Comparison of ENCODE assay signal across 10 mouse cellular contexts in genomic region chr1:192853429-192853828, GRCm38 (mm10). TPM values are rescaled to one million over a fixed set of nuclear protein-coding genes. Genes with fewer than 3 reads are reported as not detected.
DNase-seq lines count a peak whose midpoint lies in the region; ATAC-seq lines count a peak whose summit lies in the region.
"Had no signal": no experiment of that assay in that cellular context is flagged by ENCODE, and none has a peak within 500 bp of the region (broad histone marks: within the 10 kb centered on the region; RNA-seq: fewer than 3 reads in every experiment).

No protein-coding gene starts in this region.

- no peak for DNase-seq in kidney, adult 9 months
- DNase-seq in forebrain, embryonic 11.5 days (ENCODE audit: low spot score): no peak
- DNase-seq in left cerebral cortex, adult 18-20 months (ENCODE audit: low spot score in 2 of 2): no peak
- no peak for DNase-seq in frontal cortex, postnatal 14 days (ENCODE audit: low spot score in 2 of 2)
- no peak for DNase-seq in adrenal gland, adult 18-20 months (ENCODE audit: low spot score in 2 of 2)
- DNase-seq: adrenal gland, adult 8-10 months had no signal

- no peaks in the 10 kb centered on the region for H3K9me3 ChIP-seq in kidney, embryonic 15.5 days (replicated peaks)
- no peaks in the 10 kb centered on the region for H3K9me3 ChIP-seq in forebrain, embryonic 11.5 days (ENCODE audit: control insufficient read depth, low read length)
- H3K9me3 ChIP-seq in intestine, embryonic 15.5 days: no peaks in the 10 kb centered on the region
- H3K9me3 ChIP-seq in neural tube, embryonic 12.5 days: no peaks in the 10 kb centered on the region
- H3K9me3 ChIP-seq: liver, embryonic 15.5 days had no signal

- H3K4me2 ChIP-seq in kidney, embryonic 15.5 days: peak overlapping the region; percentile 95
- peak overlapping the region; percentile 98; the same call in 1 of the 2 replicates for H3K4me2 ChIP-seq in forebrain, embryonic 11.5 days (ENCODE audit: low read depth, low read length, severe bottlenecking)
- H3K4me2 ChIP-seq in intestine, embryonic 15.5 days (replicated peaks): peak overlapping the region; percentile 83
- H3K4me2 ChIP-seq in neural tube, embryonic 12.5 days (replicated peaks): peak overlapping the region; percentile 75
- H3K4me2 ChIP-seq: liver, embryonic 15.5 days had no signal

- H3K4me3 ChIP-seq in kidney, embryonic 15.5 days (replicated peaks): peak overlapping the region; percentile 76
- H3K4me3 ChIP-seq in forebrain, embryonic 11.5 days (ENCODE audit: low read depth, low read length): no peak overlapping the region
- H3K4me3 ChIP-seq in intestine, embryonic 15.5 days (replicated peaks): peak overlapping the region; percentile 81
- H3K4me3 ChIP-seq in neural tube, embryonic 12.5 days: no peak overlapping the region
- H3K4me3 ChIP-seq: liver, embryonic 15.5 days had no signal

- peaks cover 14% of the 10 kb centered on the region for H3K36me3 ChIP-seq in kidney, embryonic 15.5 days
- H3K36me3 ChIP-seq in forebrain, embryonic 11.5 days (ENCODE audit: control insufficient read depth, insufficient read depth, low read length): no peaks in the 10 kb centered on the region
- peaks cover 8% of the 10 kb centered on the region; the same call in 1 of the 2 replicates for H3K36me3 ChIP-seq in intestine, embryonic 15.5 days
- peaks cover 12% of the 10 kb centered on the region for H3K36me3 ChIP-seq in neural tube, embryonic 12.5 days
- H3K36me3 ChIP-seq: liver, embryonic 15.5 days had no signal

- no peak overlapping the region for H3K9ac ChIP-seq in kidney, embryonic 15.5 days
- no peak overlapping the region for H3K9ac ChIP-seq in forebrain, embryonic 11.5 days (ENCODE audit: low read length)
- no peak overlapping the region for H3K9ac ChIP-seq in intestine, embryonic 15.5 days
- no peak overlapping the region for H3K9ac ChIP-seq in neural tube, embryonic 12.5 days
- H3K9ac ChIP-seq: liver, embryonic 15.5 days had no signal

- H3K27ac ChIP-seq in kidney, embryonic 15.5 days: peak overlapping the region; percentile 95; the same call in 1 of the 2 replicates
- H3K27ac ChIP-seq in forebrain, embryonic 11.5 days (ENCODE audit: low read depth, low read length): no peak overlapping the region
- H3K27ac ChIP-seq in intestine, embryonic 15.5 days: no peak overlapping the region
- H3K27ac ChIP-seq in neural tube, embryonic 12.5 days: no peak overlapping the region
- H3K27ac ChIP-seq: liver, embryonic 15.5 days had no signal

- ATAC-seq in kidney, embryonic 15.5 days (replicated peaks; ENCODE audit: low FRiP score): no peak
- no peak for ATAC-seq in forebrain, embryonic 11.5 days (replicated peaks; ENCODE audit: low FRiP score)
- no peak for ATAC-seq in intestine, embryonic 15.5 days
- ATAC-seq in neural tube, embryonic 12.5 days (ENCODE audit: low FRiP score, low read depth): no peak

- H3K4me1 ChIP-seq in kidney, embryonic 15.5 days: peaks cover 63% of the 10 kb centered on the region
- H3K4me1 ChIP-seq in forebrain, embryonic 11.5 days (replicated peaks; ENCODE audit: control insufficient read depth, insufficient read depth, low read length): peaks cover 27% of the 10 kb centered on the region
- H3K4me1 ChIP-seq in intestine, embryonic 15.5 days (replicated peaks): peaks cover 33% of the 10 kb centered on the region
- peaks cover 39% of the 10 kb centered on the region for H3K4me1 ChIP-seq in neural tube, embryonic 12.5 days
- H3K4me1 ChIP-seq: liver, embryonic 15.5 days had no signal

- H3K27me3 ChIP-seq in kidney, embryonic 15.5 days: peaks cover 34% of the 10 kb centered on the region
- peaks cover 35% of the 10 kb centered on the region for H3K27me3 ChIP-seq in forebrain, embryonic 11.5 days (ENCODE audit: control insufficient read depth, insufficient read depth, low read length)
- no peaks in the 10 kb centered on the region for H3K27me3 ChIP-seq in intestine, embryonic 15.5 days (replicated peaks)
- peaks cover 18% of the 10 kb centered on the region; the same call in 1 of the 2 replicates for H3K27me3 ChIP-seq in neural tube, embryonic 12.5 days (replicated peaks)

- 39% methylated on average over 2 of the region's 2 CpGs for WGBS in kidney, embryonic 15.5 days
- 44% methylated on average over 2 of the region's 2 CpGs for WGBS in forebrain, embryonic 11.5 days
- WGBS in intestine, embryonic 15.5 days: 51% methylated on average over 2 of the region's 2 CpGs
- WGBS in neural tube, embryonic 12.5 days: 31% methylated on average over 2 of the region's 2 CpGs

RNA-seq across cellular contexts. Expression of gene Sertad4, which starts 2.1 kb away (rescaled TPM):
- 22.9 TPM in 2 replicates for polyA plus RNA-seq in kidney, embryonic 15.5 days (2015; fragmentation: Nextera tagmentation; extraction: Ambion mirVana)
- 17.2 and 17.3 TPM in 2 replicates for polyA plus RNA-seq in forebrain, embryonic 11.5 days (2014; fragmentation: Nextera tagmentation; extraction: Ambion mirVana)
- polyA plus RNA-seq in intestine, embryonic 15.5 days (2015; fragmentation: Nextera tagmentation; extraction: Ambion mirVana): 12.8 and 14.2 TPM in 2 replicates
- 25.2 and 25.7 TPM in 2 replicates for polyA plus RNA-seq in neural tube, embryonic 12.5 days (2016; fragmentation: Nextera tagmentation; extraction: Ambion mirVana)
- 10 to 100 TPM; 12.3 to 13.6 TPM for total RNA-seq in left cerebral cortex, adult 18-20 months (2021)
- 1 to 10 TPM; 3.9 to 6.2 TPM for total RNA-seq in adrenal gland, adult 18-20 months (2021)

Comparison
In these comparisons a context has a peak if more than half of its experiments do, and no peak if none do; other contexts are left out.
1. H3K4me3 ChIP-seq: peak in kidney, embryonic 15.5 days (single experiment) and intestine, embryonic 15.5 days (single experiment); none in forebrain, embryonic 11.5 days (single experiment) and neural tube, embryonic 12.5 days (single experiment).
2. Peak in every context shown above with its lines, with median percentiles within 50 percentile points of each other: H3K4me2 ChIP-seq.